Mouse (Mus musculus): ENCODE results near the gene Cd4. TPM values are rescaled to one million over a fixed set of nuclear protein-coding genes. Genes with fewer than 3 reads are reported as not detected.

Cd4 gene
- polyA plus RNA-seq, 1 experiment from 2014 or later, result 0.14 TPM

DNA sequence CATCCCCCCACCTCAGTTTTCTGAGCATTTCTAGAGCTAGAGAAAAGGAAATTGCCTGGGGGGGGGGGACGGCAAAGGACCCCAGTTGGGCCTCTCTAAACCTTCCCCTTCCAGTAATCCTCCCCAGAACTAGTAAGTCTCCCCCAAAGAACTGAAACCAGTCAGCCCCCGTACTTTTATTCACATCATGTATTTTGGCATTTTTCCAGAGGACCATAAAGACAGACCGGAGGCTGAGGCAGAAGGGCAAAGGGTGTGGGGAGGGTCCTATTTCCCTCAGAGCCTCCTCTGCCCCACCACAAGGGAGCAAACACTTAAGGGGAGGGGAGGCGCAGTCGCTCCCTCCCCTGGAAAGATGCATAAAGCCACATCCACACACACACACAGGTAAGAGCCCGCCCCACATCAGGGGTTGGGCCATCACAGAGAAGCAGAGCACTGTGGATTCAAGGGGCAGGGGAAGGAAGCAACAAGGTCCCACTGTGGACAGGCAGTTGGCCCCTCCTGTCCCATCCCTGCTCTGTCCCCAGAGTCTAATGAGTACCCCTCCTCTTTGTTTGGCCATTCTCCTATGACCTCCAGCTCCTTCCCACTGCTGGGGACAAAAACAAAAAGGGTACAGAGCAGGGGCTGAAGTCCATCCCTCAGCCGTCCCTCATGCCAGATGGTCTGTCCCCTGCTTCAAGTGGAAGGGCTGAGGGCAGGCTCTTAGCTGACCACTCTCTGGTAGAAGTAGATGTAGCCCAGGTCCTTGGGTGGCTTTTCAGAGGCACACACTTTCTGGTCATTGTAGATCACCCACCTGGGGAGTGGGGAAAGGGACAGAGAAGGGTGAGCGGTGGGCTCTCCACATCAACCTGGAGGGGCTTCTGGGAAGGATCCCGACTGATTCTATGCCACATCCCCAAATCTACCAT lies 72.9 kb downstream of the Cd4 start:
- Histone ChIP-seq H3K9me3 (replicated peaks; ENCODE audit: control insufficient read depth, low read length) (no peaks in the 10 kb centered on the region), H3K27ac (ENCODE audit: low read length) (no peak overlapping the region), H3K27me3 (ENCODE audit: control insufficient read depth, insufficient read depth, low read depth, low read length) (no peaks in the 10 kb centered on the region), H3K4me3 (ENCODE audit: low read depth, low read length) (no peak overlapping the region), H3K4me1 (ENCODE audit: control insufficient read depth, low read depth, low read length) (peaks cover 32% of the 10 kb centered on the region), H3K4me2 (ENCODE audit: low read depth, low read length) (no peak overlapping the region), H3K9ac (ENCODE audit: low read depth, low read length) (no peak overlapping the region), H3K36me3 (ENCODE audit: control insufficient read depth, insufficient read depth) (peaks cover 32% of the 10 kb centered on the region)
- no peak for ATAC-seq (ENCODE audit: low read depth)
- 71% methylated on average over 9 of the region's 9 CpGs for WGBS (ENCODE audit: insufficient replicate concordance)

Other genes starting within 250 kb of the Cd4 start
- gene Lpcat3, start 225.2 kb downstream of the Cd4 start, polyA plus RNA-seq (2015; fragmentation: Nextera tagmentation; extraction: Ambion mirVana), result 80.1 and 88.6 TPM in 2 replicates
- gene Emg1, start 176.0 kb downstream of the Cd4 start, polyA plus RNA-seq (2015; fragmentation: Nextera tagmentation; extraction: Ambion mirVana), result 105 and 121 TPM in 2 replicates
- gene Phb2, start 175.9 kb downstream of the Cd4 start, polyA plus RNA-seq (2015; fragmentation: Nextera tagmentation; extraction: Ambion mirVana), result 206 and 214 TPM in 2 replicates
- 38.2 and 38.3 TPM in 2 replicates for gene Ptpn6, start 149.5 kb downstream of the Cd4 start, polyA plus RNA-seq (2015; fragmentation: Nextera tagmentation; extraction: Ambion mirVana)
- gene Grcc10, start 146.8 kb downstream of the Cd4 start, polyA plus RNA-seq (2015; fragmentation: Nextera tagmentation; extraction: Ambion mirVana), result 80.7 and 83.6 TPM in 2 replicates
- gene Gm45234, start 132.2 kb downstream of the Cd4 start, polyA plus RNA-seq (2015; fragmentation: Nextera tagmentation; extraction: Ambion mirVana), result not detected in 2 replicates
- 1.3 and 1.7 TPM in 2 replicates for gene Atn1, start 131.7 kb downstream of the Cd4 start, polyA plus RNA-seq (2015; fragmentation: Nextera tagmentation; extraction: Ambion mirVana)
- gene Eno2, start 118.5 kb downstream of the Cd4 start, polyA plus RNA-seq (2015; fragmentation: Nextera tagmentation; extraction: Ambion mirVana), result 0.40 and 0.43 TPM in 2 replicates
- gene Lrrc23, start 108.5 kb downstream of the Cd4 start, polyA plus RNA-seq (2015; fragmentation: Nextera tagmentation; extraction: Ambion mirVana), result not detected in 2 replicates
- gene Spsb2, start 79.6 kb downstream of the Cd4 start, polyA plus RNA-seq (2015; fragmentation: Nextera tagmentation; extraction: Ambion mirVana), result 8.6 and 9.1 TPM in 2 replicates
- gene Tpi1, start 73.9 kb downstream of the Cd4 start, polyA plus RNA-seq (2015; fragmentation: Nextera tagmentation; extraction: Ambion mirVana), result 450 and 452 TPM in 2 replicates
- 50.0 and 52.7 TPM in 2 replicates for gene Usp5, start 58.7 kb downstream of the Cd4 start, polyA plus RNA-seq (2015; fragmentation: Nextera tagmentation; extraction: Ambion mirVana)
- 171 and 180 TPM in 2 replicates for gene Cdca3, start 58.7 kb downstream of the Cd4 start, polyA plus RNA-seq (2015; fragmentation: Nextera tagmentation; extraction: Ambion mirVana)
- 0.13 and 0.31 TPM in 2 replicates for gene Gnb3, start 47.9 kb downstream of the Cd4 start, polyA plus RNA-seq (2015; fragmentation: Nextera tagmentation; extraction: Ambion mirVana)
- 0.62 and 0.76 TPM in 2 replicates for gene P3h3, start 30.5 kb downstream of the Cd4 start, polyA plus RNA-seq (2015; fragmentation: Nextera tagmentation; extraction: Ambion mirVana)
- gene Gpr162, start 24.2 kb downstream of the Cd4 start, polyA plus RNA-seq (2015; fragmentation: Nextera tagmentation; extraction: Ambion mirVana), result 0.02 TPM in 1 of 2 replicates, not detected in the other
- 0.12 and 0.15 TPM in 2 replicates for gene Lag3, start 23.5 kb upstream of the Cd4 start, polyA plus RNA-seq (2015; fragmentation: Nextera tagmentation; extraction: Ambion mirVana)
- 42.3 and 49.6 TPM in 2 replicates for gene Ptms, start 31.9 kb upstream of the Cd4 start, polyA plus RNA-seq (2015; fragmentation: Nextera tagmentation; extraction: Ambion mirVana)
- gene Mlf2, start 43.2 kb upstream of the Cd4 start, polyA plus RNA-seq (2015; fragmentation: Nextera tagmentation; extraction: Ambion mirVana), result 103 and 110 TPM in 2 replicates
- 44.4 and 49.6 TPM in 2 replicates for gene Cops7a, start 77.3 kb upstream of the Cd4 start, polyA plus RNA-seq (2015; fragmentation: Nextera tagmentation; extraction: Ambion mirVana)
- gene Pianp, start 108.5 kb upstream of the Cd4 start, polyA plus RNA-seq (2015; fragmentation: Nextera tagmentation; extraction: Ambion mirVana), result 0.05 and 0.11 TPM in 2 replicates
- 3.5 and 3.6 TPM in 2 replicates for gene Zfp384, start 120.9 kb upstream of the Cd4 start, polyA plus RNA-seq (2015; fragmentation: Nextera tagmentation; extraction: Ambion mirVana)
- 27.6 and 32.4 TPM in 2 replicates for gene Ing4, start 151.5 kb upstream of the Cd4 start, polyA plus RNA-seq (2015; fragmentation: Nextera tagmentation; extraction: Ambion mirVana)
- 2.0 and 4.5 TPM in 2 replicates for gene Acrbp, start 161.5 kb upstream of the Cd4 start, polyA plus RNA-seq (2015; fragmentation: Nextera tagmentation; extraction: Ambion mirVana)
- 1.4 and 1.5 TPM in 2 replicates for gene Lpar5, start 179.7 kb upstream of the Cd4 start, polyA plus RNA-seq (2015; fragmentation: Nextera tagmentation; extraction: Ambion mirVana)
- gene Chd4, start 207.8 kb upstream of the Cd4 start, polyA plus RNA-seq (2015; fragmentation: Nextera tagmentation; extraction: Ambion mirVana), result 18.2 and 22.9 TPM in 2 replicates
- gene Nop2, start 243.7 kb upstream of the Cd4 start, polyA plus RNA-seq (2015; fragmentation: Nextera tagmentation; extraction: Ambion mirVana), result 25.2 and 25.3 TPM in 2 replicates